Mouse (Mus musculus): Measurements from ENCODE around the gene AL731706.1.
A peak's percentile ranks its signal among the peaks of the same experiment; 100 is the strongest.
"Not testable (repeated sequence)": the region's sequence is repeated elsewhere in the genome, so short reads cannot be mapped to it uniquely, and the experiment has no call there.

Gene AL731706.1

DNA sequence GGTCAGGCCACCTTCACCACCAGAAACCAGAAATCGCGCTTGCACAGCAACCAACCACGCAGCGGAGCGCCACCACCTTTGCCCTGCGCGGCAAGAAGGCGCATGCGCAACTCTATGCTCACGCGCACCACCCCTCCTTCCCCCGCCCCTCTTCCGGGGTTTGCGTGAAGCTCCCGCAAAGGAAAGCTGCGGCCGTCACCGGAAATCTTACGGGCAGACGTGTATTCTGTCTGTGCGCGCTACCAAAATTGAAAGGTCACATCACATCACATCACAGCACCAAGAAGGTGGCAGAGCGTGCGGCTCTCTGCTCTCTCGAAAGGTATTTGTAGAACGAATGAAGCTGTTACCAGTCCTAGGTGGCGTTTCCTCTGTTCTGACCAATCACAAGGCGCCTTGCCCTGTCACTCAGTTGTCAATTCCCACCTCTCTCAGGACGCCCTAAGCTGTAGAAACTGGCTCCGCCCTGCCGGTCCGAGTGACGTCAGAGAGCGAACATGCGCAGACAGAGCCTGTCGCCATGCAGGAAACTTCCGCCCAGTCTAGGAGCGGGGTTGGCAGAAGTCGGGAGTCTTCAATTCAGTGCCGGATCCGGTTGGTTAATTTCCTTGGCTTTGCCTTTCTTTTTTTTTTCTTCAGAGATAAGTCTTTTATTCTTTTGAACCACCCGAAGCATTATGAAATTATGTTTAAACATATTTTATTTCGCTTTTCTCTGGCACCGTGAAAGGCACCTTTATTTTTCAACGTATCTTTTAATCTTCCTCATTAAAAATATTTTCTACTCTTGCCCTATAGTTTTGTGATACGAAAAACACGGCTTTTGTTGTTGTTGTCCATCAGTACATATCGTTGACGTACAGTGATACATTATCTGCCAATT is at the start of gene AL731706.1, which contains the start of the genes Slx4ip and Mkks:
AL731706.1 (minus strand) TSS at position 322 of the 883 bp plus-strand sequence.
Slx4ip (plus strand) TSS at position 151 of the 883 bp plus-strand sequence.
Mkks (minus strand) TSS at position 322 of the 883 bp plus-strand sequence.
- peak; percentile 100 for DNase-seq

DNA sequence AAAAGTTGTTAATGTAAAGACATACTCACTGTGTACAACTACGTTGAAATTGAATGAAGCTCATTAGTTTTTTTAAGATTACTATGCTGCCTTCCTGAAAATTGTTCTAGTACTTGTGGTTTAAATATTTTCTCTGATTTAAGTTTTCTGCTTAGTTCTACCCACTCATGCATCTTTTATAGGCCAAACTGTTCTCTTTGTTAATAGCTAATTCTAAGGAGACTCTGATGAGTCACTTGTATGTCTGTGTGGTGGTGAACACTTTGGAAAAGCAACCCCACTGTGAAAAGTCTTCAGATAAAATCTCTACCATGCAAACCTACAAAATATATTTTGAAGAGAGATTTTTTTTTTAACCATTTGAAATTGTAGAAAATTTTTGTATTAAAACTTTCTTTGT is 47.1 kb upstream of the AL731706.1 start:
- DNase-seq: no peak

GRCm38 (mm10) chr2:136936391-136937288 is 45.5 kb upstream of the AL731706.1 start:
- DNase-seq: peak; percentile 37

GRCm38 (mm10) chr2:136921003-136921408 is 29.8 kb upstream of the AL731706.1 start:
- peak; percentile 43 for DNase-seq

GRCm38 (mm10) chr2:136920257-136920993 is 29.2 kb upstream of the AL731706.1 start:
- DNase-seq: no peak

- no peak for DNase-seq
Measured at GRCm38 (mm10) chr2:136919433-136919832, 28.2 kb upstream of the AL731706.1 start.

GRCm38 (mm10) chr2:136914334-136914902 is 23.2 kb upstream of the AL731706.1 start:
- DNase-seq: no peak

DNA sequence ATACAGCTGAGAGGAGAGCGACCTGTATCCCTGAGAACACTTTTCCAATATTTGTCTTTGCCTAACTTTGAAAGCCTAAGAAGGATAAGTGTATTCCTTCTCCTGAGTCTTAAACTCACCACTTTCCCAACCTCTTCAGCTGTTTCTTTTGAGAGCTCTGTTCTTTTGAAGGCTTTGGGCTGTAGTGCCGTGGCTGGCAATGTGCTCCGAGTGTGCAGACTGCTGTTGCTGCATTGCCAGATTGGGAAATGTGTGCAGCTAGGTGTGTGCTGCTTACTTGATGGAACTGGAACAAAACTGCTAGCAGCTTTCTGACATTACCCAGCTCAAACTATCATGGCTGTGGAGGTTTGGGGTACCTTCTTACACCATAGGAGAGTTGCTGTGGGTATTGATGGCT is 21.8 kb upstream of the AL731706.1 start:
- peak; percentile 54 for DNase-seq

GRCm38 (mm10) chr2:136911958-136912411 is 20.8 kb upstream of the AL731706.1 start:
- DNase-seq: no peak

DNA sequence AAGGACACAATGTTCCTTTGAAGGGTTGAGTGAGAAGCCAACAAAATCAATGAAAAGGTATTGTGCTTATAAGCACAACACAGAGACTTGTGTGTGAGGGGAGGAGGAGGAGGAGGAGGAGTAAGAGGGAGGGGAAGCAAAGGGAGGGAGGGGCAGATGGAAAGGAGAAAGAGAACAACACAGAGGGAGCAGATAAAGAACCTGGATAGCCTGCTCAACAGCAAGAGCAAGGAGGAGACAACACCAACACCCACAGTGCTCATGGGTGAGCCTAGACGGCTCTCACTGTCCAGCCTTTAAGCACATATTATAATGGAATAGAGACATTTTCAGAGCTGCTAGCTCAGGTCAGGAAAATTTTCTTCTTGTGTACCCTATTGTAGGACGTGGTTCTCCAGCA is 18.1 kb upstream of the AL731706.1 start:
- DNase-seq: no peak

DNA sequence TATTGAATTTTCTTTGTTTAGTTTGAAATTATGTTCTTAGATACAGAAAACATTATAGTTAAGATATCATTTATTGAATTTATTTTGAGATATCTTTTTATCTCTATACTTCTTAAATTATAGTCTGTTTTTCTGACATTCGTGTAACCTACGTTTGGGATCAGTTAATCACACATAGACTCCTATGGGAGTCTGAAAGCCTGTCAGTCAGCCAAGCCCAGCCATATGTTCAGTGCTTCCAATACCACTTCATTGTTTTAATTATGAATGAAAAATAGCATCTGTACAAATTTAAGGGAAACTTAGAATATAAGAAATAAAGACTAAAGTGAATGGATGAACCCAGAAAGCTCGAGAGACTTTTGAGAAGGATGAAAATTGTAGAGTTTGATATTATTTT is 17.4 kb upstream of the AL731706.1 start:
- no peak for DNase-seq

DNA sequence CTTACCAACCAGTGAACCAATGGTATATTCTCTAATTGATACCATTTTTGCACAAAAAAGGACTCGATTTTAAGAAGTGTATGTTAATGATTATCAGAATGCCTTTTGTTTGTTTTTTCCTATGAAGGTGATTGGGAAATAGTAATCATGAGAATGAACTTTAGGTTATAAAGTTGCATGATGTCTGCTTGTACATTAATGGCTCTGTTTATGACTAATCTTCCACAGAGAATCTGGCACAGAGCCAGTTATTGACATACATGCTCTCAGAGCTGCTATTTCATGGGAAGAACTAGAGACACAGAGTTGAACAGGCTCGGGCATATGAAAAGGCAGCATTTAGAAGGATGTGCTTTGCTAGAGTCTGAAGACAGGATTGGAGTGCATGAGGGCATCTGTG is 4.9 kb upstream of the AL731706.1 start:
- no peak for DNase-seq

GRCm38 (mm10) chr2:136894494-136894893 is 3.3 kb upstream of the AL731706.1 start:
- no peak for DNase-seq

- peak; percentile 99 for DNase-seq
Measured at GRCm38 (mm10) chr2:136891951-136892371, 772 bp upstream of the AL731706.1 start.

DNA sequence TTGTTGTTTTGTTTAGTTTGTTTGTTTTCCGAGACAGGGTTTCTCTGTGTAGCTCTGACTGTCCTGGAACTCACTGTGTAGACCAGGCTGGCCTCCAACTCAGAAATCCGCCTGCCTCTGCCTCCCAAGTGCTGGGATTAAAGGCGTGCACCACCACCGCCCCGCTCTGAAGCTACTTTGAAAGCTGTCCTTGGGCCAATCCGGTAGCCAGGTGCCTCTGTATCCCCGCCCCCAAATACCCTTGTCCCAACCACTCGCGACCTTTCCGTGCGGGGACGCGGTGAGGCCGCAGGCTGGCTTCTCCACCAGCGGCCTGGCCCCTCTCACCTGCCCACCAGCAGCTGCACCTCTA is 497 bp downstream of the AL731706.1 start:
- not testable (repeated sequence) for DNase-seq

DNA sequence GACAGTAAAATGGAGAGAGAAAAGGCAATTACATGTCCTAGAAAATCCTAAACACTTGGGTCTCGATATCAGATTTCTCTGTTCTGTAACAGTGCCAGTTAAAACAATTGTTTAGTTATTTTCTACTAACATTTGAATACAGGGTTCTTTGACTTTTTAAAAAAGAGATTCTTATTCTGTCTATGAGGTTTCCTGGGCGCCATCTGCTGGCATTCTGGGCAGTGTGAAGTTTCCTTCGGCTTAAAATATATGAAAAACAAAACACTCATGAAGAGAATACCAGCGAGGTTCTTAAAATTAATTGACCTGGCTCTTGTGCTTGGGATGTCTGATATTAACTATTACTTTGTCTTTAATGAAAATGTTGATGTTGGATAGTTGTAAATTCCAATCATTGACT is 4.3 kb downstream of the AL731706.1 start:
- peak; percentile 52 for DNase-seq

DNA sequence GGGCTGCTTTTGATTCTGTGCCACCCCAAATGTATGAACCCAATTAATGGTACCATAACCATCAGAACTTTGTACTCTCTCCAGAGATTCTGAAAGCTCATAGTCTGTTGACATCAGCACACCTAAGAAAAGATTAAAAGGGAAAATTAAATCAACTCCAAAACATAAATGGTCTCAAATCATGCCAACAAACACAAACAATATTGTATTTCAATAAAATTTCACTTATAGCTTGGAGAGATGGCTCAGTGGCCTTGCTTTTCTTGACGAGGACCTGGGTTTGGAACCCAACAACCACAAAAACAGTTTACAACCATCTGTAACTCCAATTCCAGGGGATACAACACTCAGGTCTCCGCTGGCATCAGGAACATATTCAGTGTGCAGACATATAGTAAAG is 5.6 kb downstream of the AL731706.1 start, which contains the start of gene AL731706.2:
AL731706.2 (minus strand) TSS at position 101 of the 400 bp plus-strand sequence.
- no peak for DNase-seq

- no peak for DNase-seq
Measured at GRCm38 (mm10) chr2:136854543-136855388, 36.4 kb downstream of the AL731706.1 start.

DNA sequence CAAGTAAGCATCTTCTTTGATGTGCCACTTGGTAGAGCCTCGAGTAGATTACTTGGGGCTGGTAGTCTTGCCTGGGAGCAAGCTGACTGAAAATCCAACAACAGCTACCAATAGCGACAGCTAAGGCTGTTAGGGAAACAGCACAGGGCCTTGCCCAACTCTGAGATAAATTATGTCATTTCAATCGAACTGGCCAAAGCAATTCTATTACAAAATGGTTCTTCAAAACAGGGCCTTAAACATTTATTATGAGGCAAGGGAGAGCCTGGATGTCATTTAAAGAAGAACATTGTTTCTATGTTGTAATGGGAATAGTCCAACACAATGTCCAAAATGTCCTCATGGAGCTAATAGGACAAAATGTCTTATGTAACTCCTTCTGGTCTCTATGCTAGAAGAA is 40.8 kb downstream of the AL731706.1 start:
- DNase-seq: no peak

- DNase-seq: no peak
Measured at GRCm38 (mm10) chr2:136837994-136838393, 53.2 kb downstream of the AL731706.1 start.

GRCm38 (mm10) chr2:136835882-136836281 is 55.3 kb downstream of the AL731706.1 start:
- DNase-seq: no peak

All from lung, postnatal 36 days (tissue).